Mouse (Mus musculus) kidney, postnatal 25 days (tissue): ENCODE measurements around the gene Gm136.
"Not testable (repeated sequence)": the region's sequence is repeated elsewhere in the genome, so short reads cannot be mapped to it uniquely, and the experiment has no call there.

ENCODE experiments used
- DNase-seq, 2 experiments: peaks; one replicate each; pipeline ENCODE4 v3.0.0; 2021; ENCODE audit warnings: mixed read lengths in 2 of 2

The Gm136 gene

GRCm38 (mm10) chr4:34756163-34756562, at the start of gene Gm136:
Gene Gm136, minus strand, starts transcription at chr4:34756263.
- DNase-seq: no peak

- no peak for DNase-seq
These were observed 45.3 kb upstream of the Gm136 start for GRCm38 (mm10) chr4:34801166-34802034.

DNA sequence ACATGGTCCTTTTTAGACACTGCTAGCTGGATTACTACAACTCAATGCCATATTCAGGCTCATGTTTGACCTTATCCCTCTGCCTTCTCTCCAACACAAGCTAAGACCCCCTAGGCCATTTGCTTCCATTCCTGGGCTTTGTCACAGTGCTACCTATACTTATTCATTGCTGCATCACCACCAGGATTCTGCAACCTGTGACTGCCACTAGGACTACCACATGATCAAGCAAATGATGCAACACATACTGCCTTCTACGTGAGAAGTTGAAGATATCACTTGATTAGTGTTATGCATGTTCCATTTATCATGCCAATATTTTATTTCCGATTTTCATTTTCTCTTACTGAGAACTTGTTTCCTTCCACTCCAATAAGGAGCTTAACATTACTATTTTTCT, 41.9 kb upstream of the Gm136 start:
- DNase-seq: no peak

GRCm38 (mm10) chr4:34797294-34797983, 41.4 kb upstream of the Gm136 start:
- no peak for DNase-seq

GRCm38 (mm10) chr4:34796294-34796693, 40.2 kb upstream of the Gm136 start:
- DNase-seq: no peak

DNA sequence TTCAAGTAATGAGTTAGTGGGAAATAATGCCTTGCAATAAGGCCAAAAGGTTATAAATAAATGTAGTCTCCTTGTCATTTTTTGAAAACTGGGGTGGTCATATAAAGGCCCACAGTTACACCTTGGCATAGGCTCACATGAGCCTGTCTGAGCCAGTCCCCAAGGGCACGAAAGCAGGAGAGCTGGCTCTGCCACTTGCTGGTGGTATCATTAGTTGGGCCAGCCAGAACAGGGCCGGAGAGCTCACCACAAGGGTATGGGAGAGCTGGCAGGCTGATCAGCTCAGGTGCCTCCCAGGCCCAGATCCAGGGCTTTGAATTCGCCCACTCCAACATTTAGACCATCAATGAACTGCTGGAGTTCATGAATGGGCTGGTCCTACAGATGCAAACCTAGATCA, 30.4 kb upstream of the Gm136 start:
- peak; percentile 23 to 67 for DNase-seq

GRCm38 (mm10) chr4:34785646-34786045, 29.6 kb upstream of the Gm136 start:
- no peak for DNase-seq

- no peak for DNase-seq
These were observed 28.8 kb upstream of the Gm136 start for GRCm38 (mm10) chr4:34784865-34785264.

- peak in 1 of 2 experiments; percentile 15 for DNase-seq
These were observed 26.7 kb upstream of the Gm136 start for GRCm38 (mm10) chr4:34782730-34783129.

DNA sequence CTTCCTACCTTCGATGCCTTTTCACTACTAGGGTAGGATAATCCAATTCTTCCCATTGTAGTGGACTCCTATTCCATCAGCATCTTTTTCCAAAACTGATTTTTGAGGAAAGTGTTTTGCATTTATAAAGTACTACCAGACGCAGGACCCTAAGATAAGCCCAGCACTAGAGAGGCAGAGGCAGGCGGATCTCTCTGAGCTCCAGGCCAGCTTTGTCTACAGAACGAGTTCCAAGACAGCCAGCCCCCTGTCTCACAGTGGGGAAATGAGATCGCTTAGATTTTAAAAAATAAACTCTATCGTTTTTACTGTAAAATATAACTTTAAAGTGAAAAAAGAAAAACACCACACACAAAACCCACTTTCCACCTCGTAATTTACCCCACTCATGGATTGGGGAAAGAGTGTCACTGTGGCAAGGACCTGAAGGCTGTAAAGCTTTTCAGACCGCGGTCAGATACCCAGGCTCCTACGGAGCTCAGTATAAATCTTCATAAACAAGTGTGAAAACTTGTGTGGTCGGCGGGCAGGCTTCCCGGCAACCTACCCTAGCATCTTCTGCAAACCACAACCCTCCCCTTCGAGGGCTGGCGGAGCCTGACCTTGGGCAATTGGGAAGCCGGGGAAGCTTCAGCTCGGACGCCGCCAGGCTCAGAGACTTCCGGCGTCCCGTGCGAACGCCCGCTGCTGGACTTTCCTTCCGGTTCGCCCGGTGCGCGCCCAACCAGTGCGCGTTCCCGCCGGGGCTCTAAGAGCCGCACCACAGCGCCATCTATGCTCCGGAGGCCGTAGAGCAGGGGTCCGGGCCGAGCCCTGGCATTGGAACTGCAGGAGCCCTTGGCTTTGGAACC, 21.8 kb upstream of the Gm136 start, which contains the start of gene Smim8:
Smim8 (minus strand) TSS at position 747 of the 851 bp plus-strand sequence.
- peak; percentile 94 to 95 for DNase-seq

DNA sequence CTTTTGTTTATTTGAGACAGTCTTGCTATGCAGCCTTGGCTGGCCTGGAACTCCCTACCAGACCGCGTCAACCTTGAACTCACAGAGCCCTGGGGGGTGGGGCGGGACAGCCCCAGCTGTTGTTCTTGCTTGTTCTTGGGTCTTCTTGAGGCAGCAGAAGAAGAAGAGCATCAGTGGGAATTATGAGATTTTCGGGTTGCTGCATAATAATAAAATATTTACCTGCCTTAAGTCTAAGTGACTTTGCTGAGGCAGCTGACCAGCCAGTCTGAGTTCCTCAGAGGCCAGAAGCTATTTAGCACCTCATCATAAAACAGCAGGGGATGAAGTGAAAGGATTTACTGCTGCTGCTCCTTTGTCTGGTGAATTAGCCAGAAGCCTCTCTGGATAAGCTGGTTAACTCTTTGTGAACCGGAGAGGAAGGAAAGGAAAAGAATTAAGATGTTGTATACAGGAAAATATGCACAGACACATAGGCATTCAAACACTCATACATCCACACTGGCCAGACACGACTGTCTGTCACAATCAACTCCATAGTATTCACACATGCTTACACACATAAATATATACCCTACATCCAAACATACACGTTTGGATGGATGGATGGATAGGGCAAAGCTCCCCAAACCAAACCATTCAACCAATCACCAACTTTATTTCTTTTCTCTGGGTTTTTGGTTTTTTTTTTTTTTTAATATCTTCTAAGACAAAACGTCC, 15.7 kb upstream of the Gm136 start:
- no peak for DNase-seq

DNA sequence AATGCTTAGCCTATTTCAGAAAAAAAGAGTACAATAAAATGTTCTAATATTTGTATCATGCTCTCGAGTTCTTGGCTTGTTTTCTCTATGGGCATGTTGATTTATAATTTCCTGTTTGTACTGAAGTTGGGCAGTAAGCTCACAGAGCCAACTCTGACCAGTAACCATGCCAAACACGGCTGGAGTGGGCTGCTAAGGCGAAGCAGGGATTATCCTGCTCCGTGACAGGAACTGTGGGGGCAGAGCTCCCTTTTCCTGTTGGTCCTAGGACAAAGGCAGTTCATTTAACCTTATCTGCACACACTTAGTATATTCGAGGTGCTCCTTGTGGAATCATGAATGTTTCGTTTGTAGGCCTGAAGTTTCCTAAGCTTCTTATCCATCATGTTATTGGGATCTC, 6.8 kb downstream of the Gm136 start:
- peak; percentile 46 to 69 for DNase-seq

- DNase-seq: no peak
These were observed 21.6 kb downstream of the Gm136 start for GRCm38 (mm10) chr4:34734461-34734860.

DNA sequence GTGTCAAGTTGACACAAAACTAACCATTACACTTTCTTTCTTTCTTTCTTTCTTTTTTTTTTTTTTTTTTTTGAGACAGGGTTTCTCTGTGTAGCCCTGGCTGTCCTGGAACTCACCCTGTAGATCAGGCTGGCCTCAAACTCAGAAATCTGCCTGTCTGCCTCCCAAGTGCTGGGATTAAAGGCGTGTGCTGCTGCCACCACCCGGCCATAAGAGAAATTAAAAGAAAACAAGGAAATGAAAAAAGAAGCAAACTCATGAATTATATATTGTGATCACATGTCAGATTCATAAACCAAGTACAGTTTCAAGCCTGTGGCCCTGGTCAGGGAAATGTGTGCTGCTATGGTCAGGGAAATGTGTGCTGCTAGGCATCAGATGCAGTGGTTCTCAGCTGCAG, 22.6 kb downstream of the Gm136 start:
- DNase-seq: not testable (repeated sequence)

DNA sequence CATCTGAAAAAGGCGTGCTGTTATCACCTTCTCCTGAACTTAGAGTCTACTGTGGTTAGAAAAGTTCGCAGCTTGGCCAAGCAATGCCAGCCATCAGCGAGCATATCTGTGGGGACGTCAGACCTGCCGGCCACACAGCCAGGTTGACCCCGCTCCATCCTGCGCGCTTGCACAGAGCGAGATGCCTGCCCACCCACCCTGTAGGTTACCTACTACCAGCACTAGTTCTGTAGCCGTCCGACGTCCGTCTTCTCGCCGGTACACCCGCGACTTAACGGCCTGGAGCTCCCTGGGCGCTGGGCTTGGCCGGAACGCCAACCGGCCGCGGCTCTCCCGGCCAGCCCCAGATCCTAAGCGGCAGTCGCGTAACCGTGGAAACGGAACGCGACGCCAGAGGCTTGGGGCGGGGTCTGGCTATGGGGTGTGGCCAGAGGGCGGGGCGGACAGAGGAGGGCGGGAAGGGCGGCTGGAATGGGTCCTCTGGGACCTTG, 26.2 kb downstream of the Gm136 start, which contains the start of gene Cfap206:
Cfap206 (minus strand) TSS at position 356 of the 491 bp plus-strand sequence.
- peak; percentile 82 to 88 for DNase-seq

DNA sequence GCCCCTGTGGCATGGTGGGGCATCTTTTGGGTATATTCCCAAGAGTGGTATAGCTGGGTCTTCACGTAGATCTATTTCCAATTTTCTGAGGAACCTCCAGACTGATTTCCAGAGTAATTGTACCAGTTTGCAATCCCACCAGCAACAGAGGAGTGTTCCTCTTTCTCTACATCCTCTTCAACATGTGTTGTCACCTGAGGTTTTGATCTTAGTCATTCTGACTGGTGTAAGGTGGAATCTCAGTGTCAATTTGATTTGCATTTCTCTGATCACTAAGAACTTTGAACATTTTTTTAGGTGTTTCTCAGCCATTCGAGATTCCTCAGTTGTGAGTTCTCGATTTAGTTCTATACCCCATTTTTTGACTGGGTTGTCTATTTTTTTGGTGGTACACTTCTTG, 30.4 kb downstream of the Gm136 start:
- DNase-seq: not testable (repeated sequence)

DNA sequence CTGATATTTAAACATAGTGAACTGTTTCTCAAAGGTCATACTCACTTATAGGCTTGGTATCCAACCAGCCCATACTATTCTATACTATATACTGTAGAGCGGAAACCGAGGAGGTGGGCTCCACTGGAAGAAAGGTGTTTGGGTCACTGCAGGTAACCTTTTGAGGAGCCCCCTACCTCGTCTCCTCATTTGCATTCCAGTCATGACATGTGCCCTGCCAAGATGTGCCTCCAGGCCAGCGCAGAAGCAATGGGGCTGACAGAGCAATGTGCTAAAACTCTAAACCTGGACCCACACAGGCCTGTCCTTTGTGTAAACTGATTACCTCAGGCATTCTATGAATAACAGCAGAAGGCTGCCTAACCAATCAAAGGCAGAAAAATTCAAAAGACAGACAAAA, 31.8 kb downstream of the Gm136 start:
- DNase-seq: no peak

GRCm38 (mm10) chr4:34723186-34723585, 32.9 kb downstream of the Gm136 start:
- DNase-seq: no peak

- no peak for DNase-seq
These were observed 35.8 kb downstream of the Gm136 start for GRCm38 (mm10) chr4:34720127-34720895.

DNA sequence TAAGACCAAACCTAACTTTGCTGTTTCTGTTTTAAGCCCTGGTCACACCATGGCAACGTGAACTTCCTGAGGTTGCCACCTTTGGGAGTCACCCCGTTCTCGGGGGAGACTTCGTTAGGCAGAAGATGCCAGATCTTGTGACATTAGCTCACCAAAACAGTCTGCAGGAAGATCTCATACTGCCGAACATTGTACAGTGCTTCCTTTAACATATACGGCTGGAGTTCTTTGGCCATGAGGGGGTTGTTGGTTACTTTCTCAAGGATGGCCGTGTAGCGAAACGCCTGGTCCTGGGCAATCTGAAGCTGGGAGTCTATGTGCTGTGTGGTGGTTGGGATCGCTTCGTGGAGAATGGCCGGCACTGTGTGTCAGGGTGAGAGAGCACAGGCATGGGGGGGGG, 36.6 kb downstream of the Gm136 start:
- DNase-seq: no peak

GRCm38 (mm10) chr4:34715062-34715461, 41.0 kb downstream of the Gm136 start:
- DNase-seq: no peak
